Mouse (Mus musculus) heart, postnatal 0 days (tissue): ENCODE data around the gene Higd2a. TPM values are rescaled to one million over a fixed set of nuclear protein-coding genes. Genes with fewer than 3 reads are reported as not detected.
"Not testable (repeated sequence)": the region's sequence is repeated elsewhere in the genome, so short reads cannot be mapped to it uniquely, and the experiment has no call there.

Experiments used
- ATAC-seq: fragments of 200-750 bp; cut with Nextera tagmentation; 2 replicates; pipeline ENCODE4 v1.8.0; 2017; ENCODE audit warnings: low read depth, moderate number of reproducible peaks, moderate library complexity; ENCODE audit not compliant: insufficient read depth
- DNase-seq: peaks from one replicate; pipeline ENCODE4 v3.0.0-alpha.2; 2016; ENCODE audit warnings: low spot score
- H3K27ac ChIP-seq: fragments of 300-500 bp; sonication (generic); 2 replicates; pipeline ENCODE4 v1.5.1; 2014; ENCODE audit warnings: low read depth, mild to moderate bottlenecking
- H3K27me3 ChIP-seq: fragments of 300-500 bp; sonication (generic); 2 replicates; pipeline ENCODE4 v1.6.1; 2014; ENCODE audit warnings: low read length, mixed read lengths; ENCODE audit not compliant: control insufficient read depth, insufficient read depth
- H3K36me3 ChIP-seq: fragments of 300-500 bp; sonication (generic); replicated peaks from 2 replicates; pipeline ENCODE4 v1.6.1; 2014; ENCODE audit warnings: low read length, mixed read lengths; ENCODE audit not compliant: control insufficient read depth, insufficient read depth
- H3K4me1 ChIP-seq: fragments of 300-500 bp; sonication (generic); 2 replicates; pipeline ENCODE4 v1.6.1; 2014; ENCODE audit warnings: antibody characterized with exemption; ENCODE audit not compliant: control insufficient read depth, insufficient read depth
- H3K4me2 ChIP-seq: fragments of 300-500 bp; sonication (generic); 2 replicates; pipeline ENCODE4 v1.6.1; 2014; ENCODE audit warnings: low read depth, mild to moderate bottlenecking, low read length, moderate library complexity
- H3K4me3 ChIP-seq: fragments of 300-500 bp; sonication (generic); 2 replicates; pipeline ENCODE4 v1.5.1; 2014; ENCODE audit warnings: low read depth, low read length
- H3K9ac ChIP-seq: fragments of 300-500 bp; sonication (generic); replicated peaks from 2 replicates; pipeline ENCODE4 v1.6.1; 2014; ENCODE audit warnings: low read depth, low read length, mixed read lengths
- H3K9me3 ChIP-seq: fragments of 300-500 bp; sonication (generic); replicated peaks from 2 replicates; pipeline ENCODE4 v1.6.1; 2016; ENCODE audit warnings: low read length; ENCODE audit not compliant: control insufficient read depth
- CTCF ChIP-seq: IDR thresholded peaks from 2 replicates; pipeline ENCODE4 v1.5.1; 2016; ENCODE audit warnings: antibody characterized with exemption, control low read depth, low read depth
- EP300 ChIP-seq: IDR thresholded peaks from 2 replicates; pipeline ENCODE4 v1.6.1; 2016; ENCODE audit warnings: antibody characterized with exemption, low read depth
- WGBS: fragments of 180-500 bp; shearing (Covaris S2); extraction: QIAGEN DNeasy Blood & Tissue Kit; methylation state at CpG from one replicate; pipeline ENCODE4 v1.1.7; 2014; 5-methylcytosine and 5-hydroxymethylcytosine counted together
- polyA plus RNA-seq: library from polyadenylated mRNA; unstranded; fragments of >200 nt; fragmentation: Nextera tagmentation; extraction: Ambion mirVana; gene quantifications from 2 replicates; pipeline ENCODE4 v1.2.1, GENCODE M21; 2015
- total RNA-seq: library from RNA; depleted of rRNA; stranded (reverse); fragments of >200 nt; gene quantifications from 2 replicates; pipeline ENCODE4 v1.2.3, GENCODE M21; 2014; ENCODE audit warnings: low replicate concordance

The Higd2a gene
- total and polyA plus RNA-seq, 2 experiments from 2014 or later = 392 to 496 TPM

- Histone ChIP-seq H3K36me3 (peaks cover 3% of the 10 kb centered on the region; the same call in 1 of the 2 replicates), H3K4me3 (peak within 1 kb of the TSS; percentile 67), H3K9ac (peak within 1 kb of the TSS; percentile 78), H3K27me3 (no peaks in the 10 kb centered on the region), H3K27ac (peak within 1 kb of the TSS; percentile 74), H3K4me2 (peak within 1 kb of the TSS; percentile 88), H3K4me1 (no peaks in the 10 kb centered on the region), H3K9me3 (no peaks in the 10 kb centered on the region)
- peak; percentile 76 for DNase-seq
- TF ChIP-seq CTCF (no peak), EP300 (no peak)
- under 1% methylated on average over 63 of the region's 66 CpGs for WGBS
- peak; percentile 83 for ATAC-seq
These were observed 21.2 kb downstream of the Higd2a start, which contains the start of gene Cltb for GRCm38 (mm10) chr13:54610972-54611754. Gene Cltb (minus strand): TSS chr13:54611344.

DNA sequence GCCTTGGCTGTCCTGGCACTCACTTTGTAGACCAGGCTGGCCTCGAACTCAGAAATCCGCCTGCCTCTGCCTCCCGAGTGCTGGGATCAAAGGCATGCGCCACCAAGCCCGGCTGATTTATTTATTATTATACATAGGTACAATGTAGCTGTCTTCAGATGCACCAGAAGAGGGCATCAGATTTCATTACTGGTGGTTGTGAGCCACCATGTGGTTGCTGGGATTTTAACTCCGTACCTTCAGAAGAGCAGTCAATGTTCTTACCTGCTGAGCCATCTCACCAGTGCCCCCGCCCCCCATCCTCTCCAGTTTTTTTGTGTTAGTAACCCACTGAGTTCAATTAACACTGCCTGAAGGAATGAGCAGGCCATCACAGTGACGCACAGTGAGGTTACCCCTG, 23.1 kb downstream of the Higd2a start:
- not testable (repeated sequence) for H3K27ac ChIP-seq, H3K9ac ChIP-seq, H3K36me3 ChIP-seq, H3K27me3 ChIP-seq, H3K4me1 ChIP-seq, H3K9me3 ChIP-seq, H3K4me2 ChIP-seq, H3K4me3 ChIP-seq, DNase-seq, ATAC-seq
- 85% methylated on average over 8 of the region's 8 CpGs for WGBS

GRCm38 (mm10) chr13:54616307-54616706, 26.3 kb downstream of the Higd2a start:
- Histone ChIP-seq H3K4me1 (no peaks in the 10 kb centered on the region), H3K4me3 (no peak overlapping the region), H3K4me2 (no peak overlapping the region), H3K9me3 (no peaks in the 10 kb centered on the region), H3K27me3 (no peaks in the 10 kb centered on the region), H3K9ac (no peak overlapping the region), H3K27ac (no peak overlapping the region), H3K36me3 (no peaks in the 10 kb centered on the region)
- ATAC-seq (no peak), DNase-seq (no peak)
- 77% methylated on average over 8 of the region's 8 CpGs for WGBS
- TF ChIP-seq EP300 (no peak), CTCF (no peak)

DNA sequence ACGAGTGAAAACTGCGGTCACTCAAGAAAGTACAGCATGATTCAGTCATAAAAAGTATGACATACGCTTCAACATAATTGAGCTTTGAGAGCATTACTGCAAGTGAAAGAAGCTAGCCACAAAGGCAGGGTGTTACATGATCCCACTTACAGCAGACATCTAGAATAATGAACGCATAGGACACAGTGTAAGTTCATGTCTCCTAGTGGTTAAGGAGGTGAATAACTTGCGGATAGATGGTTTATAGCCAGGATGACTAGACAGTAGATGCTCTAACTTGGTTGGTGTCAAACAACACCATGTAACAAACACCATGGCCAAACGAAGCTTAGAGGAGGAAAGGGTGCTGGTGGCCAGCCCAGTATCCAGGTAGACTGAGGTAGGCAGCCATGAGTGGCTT, 27.0 kb downstream of the Higd2a start:
- Histone ChIP-seq H3K27me3 (no peaks in the 10 kb centered on the region), H3K36me3 (no peaks in the 10 kb centered on the region), H3K27ac (no peak overlapping the region), H3K9ac (no peak overlapping the region), H3K4me2 (no peak overlapping the region), H3K4me1 (no peaks in the 10 kb centered on the region), H3K9me3 (no peaks in the 10 kb centered on the region), H3K4me3 (no peak overlapping the region)
- TF ChIP-seq CTCF (peak; percentile 27; the same call in 1 of the 2 replicates), EP300 (no peak)
- 56% methylated on average over 6 of the region's 6 CpGs for WGBS
- no peak for DNase-seq
- ATAC-seq = no peak

- TF ChIP-seq CTCF = peak; percentile 98
- no peak for TF ChIP-seq EP300
- Histone ChIP-seq H3K27me3 (no peaks in the 10 kb centered on the region), H3K4me1 (peaks cover 11% of the 10 kb centered on the region; the same call in 1 of the 2 replicates), H3K27ac (peak within 1 kb of the TSS; percentile 81), H3K4me2 (peak within 1 kb of the TSS; percentile 81), H3K36me3 (no peaks in the 10 kb centered on the region), H3K9me3 (no peaks in the 10 kb centered on the region), H3K9ac (peak within 1 kb of the TSS; percentile 94), H3K4me3 (peak within 1 kb of the TSS; percentile 90)
- ATAC-seq (peak; percentile 99), DNase-seq (peak; percentile 92)
- WGBS = 8% methylated on average over 44 of the region's 44 CpGs
These were observed 31.3 kb downstream of the Higd2a start, which contains the start of gene Faf2 for GRCm38 (mm10) chr13:54621155-54621932. Gene Faf2 (plus strand): TSS chr13:54621784.
